ENCODE assay signal across 9 mouse cellular contexts in genomic region chr11:77372196-77372904, GRCm38 (mm10).
DNase-seq lines count a peak whose midpoint lies in the region; ATAC-seq and TF ChIP-seq lines count a peak whose summit lies in the region.
"Had no signal": no experiment of that assay in that cellular context is flagged by ENCODE, and none has a peak within 500 bp of the region (broad histone marks: within the 10 kb centered on the region; RNA-seq: fewer than 3 reads in every experiment).

No protein-coding gene starts in this region.

- H3K4me3 ChIP-seq in CH12.LX (replicated peaks in 1 of 3; ENCODE audit: low read depth in 2 of 3, low read length in 2 of 3, poor library complexity in 1 of 3), result no peak overlapping the region
- peak overlapping the region; percentile 28 for H3K4me3 ChIP-seq in gastrocnemius, adult 2 months
- no peak overlapping the region for H3K4me3 ChIP-seq in forebrain, embryonic 12.5 days (replicated peaks)
- H3K4me3 ChIP-seq: neural tube, embryonic 13.5 days had no signal

- TF ChIP-seq RAD21 in CH12.LX (IDR thresholded peaks at IDR 0.05; ENCODE audit: low read depth, low read length), result no peak

- dilution Hi-C loops in CH12.LX (cut with MboI; ENCODE audit: extremely low pct_ligation_motif_present, extremely low pct_unique_long_range_greater_than_20kb, low sequenced_read_pairs), result no loop called here

- no peak for TF ChIP-seq POLR2A in CH12.LX (IDR thresholded peaks at IDR 0.05; ENCODE audit: low read depth, low read length)

- no peaks in the 10 kb centered on the region for H3K27me3 ChIP-seq in CH12.LX (replicated peaks)
- no peaks in the 10 kb centered on the region for H3K27me3 ChIP-seq in forebrain, embryonic 12.5 days
- H3K27me3 ChIP-seq: neural tube, embryonic 13.5 days had no signal

- no peak for TF ChIP-seq EP300 in CH12.LX (IDR thresholded peaks at IDR 0.05; ENCODE audit: low read length)

- no peak overlapping the region for H3K27ac ChIP-seq in CH12.LX (ENCODE audit: insufficient read depth, low read depth)
- H3K27ac ChIP-seq in gastrocnemius, adult 2 months, result peak overlapping the region; percentile 95
- H3K27ac ChIP-seq in forebrain, embryonic 12.5 days, result no peak overlapping the region
- H3K27ac ChIP-seq: neural tube, embryonic 13.5 days had no signal

- no peak for TF ChIP-seq CTCF in CH12.LX (conservative IDR thresholded peaks at IDR 0.05 in 1 of 2, IDR thresholded peaks at IDR 0.05 in 1 of 2; ENCODE audit: low read depth in 2 of 2, low read length in 2 of 2)
- no peak for TF ChIP-seq CTCF in gastrocnemius, adult 2 months (IDR thresholded peaks at IDR 0.05)

- intact Hi-C loops in gastrocnemius, adult 2 months (cut with DNase I), result no loop called here

- in situ Hi-C loops in CH12.LX (cut with MboI; ENCODE audit: low pct_ligation_motif_present, low pct_unique_long_range_greater_than_20kb, low sequenced_read_pairs), result no loop called here

- H3K36me3 ChIP-seq in CH12.LX (replicated peaks in 1 of 2; ENCODE audit: control insufficient read depth in 1 of 2, insufficient read depth in 1 of 2, low read length in 1 of 2), result peaks cover 0 to 5% of the 10 kb centered on the region in 2 experiments
- no peaks in the 10 kb centered on the region for H3K36me3 ChIP-seq in forebrain, embryonic 12.5 days (replicated peaks)
- H3K36me3 ChIP-seq: neural tube, embryonic 13.5 days had no signal

- H3K9me3 ChIP-seq in CH12.LX (replicated peaks; ENCODE audit: low read length), result no peaks in the 10 kb centered on the region
- no peaks in the 10 kb centered on the region for H3K9me3 ChIP-seq in forebrain, embryonic 12.5 days
- H3K9me3 ChIP-seq: neural tube, embryonic 13.5 days had no signal

- peak; percentile 81 for ATAC-seq in megakaryocyte progenitor cell, adult 5-6 weeks (replicated peaks; ENCODE audit: poor library complexity)
- ATAC-seq in forebrain, embryonic 12.5 days (ENCODE audit: low FRiP score), result no peak

- H3K4me1 ChIP-seq in CH12.LX (ENCODE audit: control insufficient read depth in 1 of 2, insufficient read depth in 2 of 2), result peaks cover 3 to 29% of the 10 kb centered on the region in 2 experiments; a peak in 3 of 4 replicates
- no peaks in the 10 kb centered on the region for H3K4me1 ChIP-seq in forebrain, embryonic 12.5 days
- H3K4me1 ChIP-seq: neural tube, embryonic 13.5 days had no signal

- no peak overlapping the region for H3K4me2 ChIP-seq in CH12.LX (ENCODE audit: insufficient read depth, low read depth, poor library complexity, severe bottlenecking)
- no peak overlapping the region for H3K4me2 ChIP-seq in forebrain, embryonic 12.5 days
- H3K4me2 ChIP-seq: neural tube, embryonic 13.5 days had no signal

- H3K79me2 ChIP-seq in CH12.LX (replicated peaks; ENCODE audit: control insufficient read depth, extremely low read depth, insufficient read depth, poor library complexity, severe bottlenecking), result no peaks in the 10 kb centered on the region

- no peak overlapping the region for H3K9ac ChIP-seq in CH12.LX (ENCODE audit: insufficient read depth, low read depth)
- no peak overlapping the region for H3K9ac ChIP-seq in forebrain, embryonic 12.5 days
- H3K9ac ChIP-seq: neural tube, embryonic 13.5 days had no signal

- 83% methylated on average over 8 of the region's 8 CpGs for WGBS in forebrain, embryonic 12.5 days

- DNase-seq in 416B (ENCODE audit: low read depth) (peak; percentile 87), CH12.LX (ENCODE audit: extremely low read depth) (peak; percentile 18)
- DNase-seq in gastrocnemius, adult 2 months, result peak; percentile 64
- peak; percentile 25 to 41 for DNase-seq in kidney, postnatal 4 days
- DNase-seq in frontal cortex, postnatal 36 days (ENCODE audit: low spot score in 2 of 2), result no peak
- DNase-seq in yolk sac, embryonic 10.5 days (ENCODE audit: low spot score), result no peak

TF ChIP-seq in CH12.LX, 34 proteins besides CTCF, POLR2A, EP300 and RAD21:
- TF ChIP-seq JUN (IDR thresholded peaks at IDR 0.05; ENCODE audit: insufficient read depth, low read depth, low read length) (no peak), POLR2AphosphoS2 (IDR thresholded peaks at IDR 0.05; ENCODE audit: low read depth, low read length) (no peak), CHD1 (IDR thresholded peaks at IDR 0.05; ENCODE audit: low read depth, low read length) (no peak), SIN3A (IDR thresholded peaks at IDR 0.05; ENCODE audit: low read length) (no peak), BHLHE40 (IDR thresholded peaks at IDR 0.05; ENCODE audit: low read depth, low read length) (no peak), NELFE (IDR thresholded peaks at IDR 0.05; ENCODE audit: low read depth, low read length) (no peak), ZMIZ1 (IDR thresholded peaks at IDR 0.05; ENCODE audit: low read depth, low read length) (no peak), ELF1 (IDR thresholded peaks at IDR 0.05; ENCODE audit: low read depth, low read length) (no peak), SMC3 (IDR thresholded peaks at IDR 0.05; ENCODE audit: low read depth, low read length) (no peak), JUND (conservative IDR thresholded peaks at IDR 0.05; ENCODE audit: low read depth, low read length) (no peak), IRF4 (IDR thresholded peaks at IDR 0.05; ENCODE audit: low read depth, low read length) (no peak)
TF ChIP-seq in CH12.LX: peak in this region for 0.

Comparison
In these comparisons a context has a peak if more than half of its experiments do, and no peak if none do; other contexts are left out.
1. DNase-seq: peak in 416B (single experiment), CH12.LX (single experiment), gastrocnemius, adult 2 months (single experiment) and kidney, postnatal 4 days (2 of 2); none in frontal cortex, postnatal 36 days (0 of 2) and yolk sac, embryonic 10.5 days (single experiment).